14 mouse cellular contexts compared by ENCODE assay signal in genomic region chr6:136650664-136651063, GRCm38 (mm10).
"Had no signal": no experiment of that assay in that cellular context is flagged by ENCODE, and none has a peak within 500 bp of the region (broad histone marks: within the 10 kb centered on the region; RNA-seq: fewer than 3 reads in every experiment).

No protein-coding gene starts in this region.

- H3K27me3 ChIP-seq: liver, embryonic 13.5 days; midbrain, embryonic 13.5 days; neural tube, embryonic 12.5 days had no signal

- H3K4me3 ChIP-seq: liver, embryonic 13.5 days; liver, embryonic 15.5 days; midbrain, embryonic 10.5 days; midbrain, embryonic 13.5 days; neural tube, embryonic 12.5 days had no signal

- H3K36me3 ChIP-seq: liver, embryonic 13.5 days; liver, embryonic 15.5 days; midbrain, embryonic 10.5 days; midbrain, embryonic 13.5 days; neural tube, embryonic 12.5 days had no signal

- H3K4me1 ChIP-seq: midbrain, embryonic 10.5 days; midbrain, embryonic 13.5 days; neural tube, embryonic 12.5 days had no signal

- H3K27ac ChIP-seq: liver, embryonic 13.5 days; liver, embryonic 15.5 days; midbrain, embryonic 10.5 days; midbrain, embryonic 13.5 days; neural tube, embryonic 12.5 days had no signal

- H3K9ac ChIP-seq: liver, embryonic 13.5 days; liver, embryonic 15.5 days; lung, embryonic 14.5 days; midbrain, embryonic 13.5 days; neural tube, embryonic 12.5 days had no signal

- ATAC-seq: midbrain, embryonic 13.5 days; midbrain, embryonic 16.5 days had no signal

- DNase-seq: liver, embryonic 13.5 days; lung, adult 18-20 months; lung, embryonic 14.5 days; lung, postnatal 10 days; lung, postnatal 4 days; right cerebral cortex, postnatal 14 days; thymus, adult 18-20 months; thymus, postnatal 25 days; thymus, postnatal 4 days had no signal

- H3K4me2 ChIP-seq: liver, embryonic 13.5 days; liver, embryonic 15.5 days; lung, embryonic 14.5 days; midbrain, embryonic 13.5 days; neural tube, embryonic 12.5 days had no signal

- H3K9me3 ChIP-seq: liver, embryonic 13.5 days; liver, embryonic 15.5 days; midbrain, embryonic 10.5 days; midbrain, embryonic 13.5 days; neural tube, embryonic 12.5 days had no signal
